8 mouse cellular contexts compared by ENCODE assay signal in the genomic region with DNA sequence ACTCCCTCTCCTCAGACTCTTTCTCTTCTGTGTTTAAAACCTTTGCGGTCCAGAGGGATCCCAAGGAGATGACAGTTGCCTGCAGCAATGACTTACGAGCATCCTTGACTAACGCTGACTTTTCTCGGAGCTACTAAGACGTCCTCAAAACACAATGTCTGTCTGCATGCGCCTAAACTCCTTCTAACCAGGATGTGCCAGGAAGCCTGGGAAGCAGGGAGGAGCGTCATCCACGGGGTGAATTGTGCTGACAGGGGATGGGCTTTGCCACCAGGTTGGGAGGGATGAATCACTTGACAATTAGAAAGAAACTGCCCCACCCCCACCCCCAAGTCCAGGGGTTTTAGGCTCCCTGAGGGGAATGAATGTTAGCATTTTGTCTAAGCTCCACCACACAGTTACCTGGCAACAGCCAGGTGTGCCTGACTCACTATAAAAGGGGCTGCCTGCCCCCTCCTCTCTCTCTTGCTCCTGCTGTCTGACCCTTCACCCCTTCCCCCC. TPM values are rescaled to one million over a fixed set of nuclear protein-coding genes. Genes with fewer than 3 reads are reported as not detected.
A peak's percentile ranks its signal among the peaks of the same experiment; 100 is the strongest.
DNase-seq lines count a peak whose midpoint lies in the region; ATAC-seq and TF ChIP-seq lines count a peak whose summit lies in the region.

No protein-coding gene starts in this region.

- H3K36me3 ChIP-seq in forebrain, embryonic 14.5 days (ENCODE audit: control insufficient read depth, insufficient read depth, low read length): peaks cover 10% of the 10 kb centered on the region; the same call in 1 of the 2 replicates
- H3K36me3 ChIP-seq in limb, embryonic 15.5 days: peaks cover 6% of the 10 kb centered on the region

- H3K4me2 ChIP-seq in forebrain, embryonic 14.5 days (ENCODE audit: low read length): 0 out of 2 replicates have a peak overlapping the region, but pooled peaks have one; percentile 3
- H3K4me2 ChIP-seq in limb, embryonic 15.5 days: no peak overlapping the region

- DNase-seq in gastrocnemius, adult 2 months: no peak
- DNase-seq in gastrocnemius, adult 8-10 months (ENCODE audit: low spot score in 2 of 2): no peak
- DNase-seq in ES-CJ7 (ENCODE audit: low read depth, low spot score): peak; percentile 90
- DNase-seq in forebrain, embryonic 14.5 days (ENCODE audit: low spot score): no peak
- DNase-seq in ovary, postnatal 14 days (ENCODE audit: low spot score): no peak
- DNase-seq in layer of hippocampus, postnatal 36 days: no peak
- DNase-seq in right cerebral cortex, postnatal 10 days (ENCODE audit: low spot score in 2 of 2): no peak

- no peaks in the 10 kb centered on the region for H3K27me3 ChIP-seq in forebrain, embryonic 14.5 days (replicated peaks; ENCODE audit: control insufficient read depth, insufficient read depth, low read length)
- H3K27me3 ChIP-seq in limb, embryonic 15.5 days: no peaks in the 10 kb centered on the region

- peak overlapping the region; percentile 81 for H3K27ac ChIP-seq in gastrocnemius, adult 2 months
- H3K27ac ChIP-seq in forebrain, embryonic 14.5 days (ENCODE audit: low read depth, low read length): peak overlapping the region; percentile 29; the same call in 1 of the 2 replicates
- 0 out of 2 replicates have a peak overlapping the region, but pooled peaks have one; percentile 1 for H3K27ac ChIP-seq in limb, embryonic 15.5 days

- no peaks in the 10 kb centered on the region for H3K9me3 ChIP-seq in forebrain, embryonic 14.5 days (replicated peaks; ENCODE audit: control insufficient read depth, low read length)
- H3K9me3 ChIP-seq in limb, embryonic 15.5 days: no peaks in the 10 kb centered on the region

- peaks cover 18% of the 10 kb centered on the region for H3K4me1 ChIP-seq in forebrain, embryonic 14.5 days (ENCODE audit: control insufficient read depth, insufficient read depth, low read length)
- H3K4me1 ChIP-seq in limb, embryonic 15.5 days: peaks cover 28% of the 10 kb centered on the region

- H3K9ac ChIP-seq in forebrain, embryonic 14.5 days (ENCODE audit: low read length): peak overlapping the region; percentile 35; the same call in 1 of the 2 replicates
- H3K9ac ChIP-seq in limb, embryonic 15.5 days: no peak overlapping the region

- ATAC-seq in forebrain, embryonic 14.5 days: no peak
- ATAC-seq in limb, embryonic 15.5 days (ENCODE audit: insufficient number of reproducible peaks, low FRiP score, low TSS enrichment, low read depth): no peak

- intact Hi-C loops in gastrocnemius, adult 2 months (cut with DNase I): no loop called here

- peak overlapping the region; percentile 70 for H3K4me3 ChIP-seq in gastrocnemius, adult 2 months
- no peak overlapping the region for H3K4me3 ChIP-seq in forebrain, embryonic 14.5 days (ENCODE audit: low read depth, low read length)
- no peak overlapping the region for H3K4me3 ChIP-seq in limb, embryonic 15.5 days

- 9% methylated on average over 8 of the region's 8 CpGs for WGBS in forebrain, embryonic 14.5 days
- WGBS in limb, embryonic 15.5 days: 18% methylated on average over 8 of the region's 8 CpGs

- no peak for TF ChIP-seq CTCF in gastrocnemius, adult 2 months (IDR thresholded peaks at IDR 0.05)

RNA-seq across cellular contexts. Expression of a gene that starts 48.9 kb away (rescaled TPM):
- 1 to 10 TPM; 1.8 to 3.3 TPM for total RNA-seq in gastrocnemius, adult 2 months (2021)
- total RNA-seq in gastrocnemius, adult 8-10 months (2022): 1 to 10 TPM; 1.3 to 2.9 (median 2.1) TPM
- 60.7 and 68.5 TPM in 2 replicates for polyA plus RNA-seq in forebrain, embryonic 14.5 days (2014; fragmentation: Nextera tagmentation; extraction: Ambion mirVana)
- 23.4 and 23.9 TPM in 2 replicates for polyA plus RNA-seq in limb, embryonic 15.5 days (2015; fragmentation: Nextera tagmentation; extraction: Ambion mirVana)
- 10 to 100 TPM; 20.7 to 31.6 TPM for total RNA-seq in layer of hippocampus, postnatal 36 days (2021)

Comparison
In these comparisons a context has a peak if more than half of its experiments do, and no peak if none do; other contexts are left out.
1. H3K27ac ChIP-seq: peak in every context shown above with its lines; median percentile 81 in gastrocnemius, adult 2 months; 29 in forebrain, embryonic 14.5 days; 1 in limb, embryonic 15.5 days.
2. RNA of a gene that starts 48.9 kb away (total RNA-seq): 20.7 to 31.6 TPM in layer of hippocampus, postnatal 36 days; 1.8 to 3.3 TPM in gastrocnemius, adult 2 months and 1.3 to 2.9 TPM in gastrocnemius, adult 8-10 months; every median in the first group is over 4 times any median in the second.